Mouse (Mus musculus): ENCODE measurements around the gene Slc25a21. TPM values are rescaled to one million over a fixed set of nuclear protein-coding genes. Genes with fewer than 3 reads are reported as not detected.
A peak's percentile ranks its signal among the peaks of the same experiment; 100 is the strongest.
"Not testable (repeated sequence)": the region's sequence is repeated elsewhere in the genome, so short reads cannot be mapped to it uniquely, and the experiment has no call there.

Slc25a21 gene
- polyA plus RNA-seq (2015; fragmentation: Nextera tagmentation; extraction: Ambion mirVana): 0.14 and 0.27 TPM in 2 replicates

DNA sequence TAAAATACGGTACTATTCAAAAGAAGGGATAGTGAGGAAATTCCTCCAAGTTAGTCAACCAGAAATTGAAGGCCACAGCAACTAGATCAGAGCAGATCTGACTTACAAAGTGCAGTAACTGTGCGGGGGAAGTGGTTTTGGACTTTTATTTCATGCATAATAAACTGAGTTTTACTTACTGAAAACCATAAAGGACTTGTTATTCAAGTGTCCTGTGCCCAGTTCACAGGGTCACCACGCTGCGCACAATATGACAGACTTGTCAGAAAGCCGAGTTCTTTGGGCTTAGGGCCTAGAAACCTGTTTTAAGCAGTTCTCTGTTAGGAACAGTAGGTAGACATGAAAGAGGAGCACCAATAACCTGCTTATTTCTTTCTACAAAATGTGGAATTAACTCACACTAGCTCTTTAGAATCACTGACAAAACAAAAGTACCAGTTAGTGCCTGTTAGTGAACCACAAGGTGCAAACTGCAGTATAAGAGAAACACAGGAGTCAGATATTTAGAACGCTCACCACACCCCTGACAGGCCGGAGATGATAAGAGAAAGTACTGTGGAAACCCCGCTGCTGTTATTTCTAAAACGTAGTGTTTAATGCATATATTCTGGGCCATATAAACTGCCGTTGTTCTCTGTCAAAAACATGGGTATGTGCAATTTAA, at the start of gene Slc25a21:
TSS of gene Slc25a21 (minus strand) at position 110 of the 664 bp plus-strand sequence.
- Histone ChIP-seq H3K27ac (no peak within 1 kb of the TSS), H3K27me3 (peaks cover 29% of the 10 kb centered on the region), H3K4me2 (replicated peaks) (peak within 1 kb of the TSS; percentile 84), H3K9me3 (no peaks in the 10 kb centered on the region), H3K4me3 (replicated peaks) (peak within 1 kb of the TSS; percentile 50), H3K36me3 (no peaks in the 10 kb centered on the region), H3K4me1 (replicated peaks) (peaks cover 12% of the 10 kb centered on the region), H3K9ac (replicated peaks) (peak within 1 kb of the TSS; percentile 59)
- ATAC-seq: no peak
- WGBS: 45% methylated on average over 10 of the region's 10 CpGs

DNA sequence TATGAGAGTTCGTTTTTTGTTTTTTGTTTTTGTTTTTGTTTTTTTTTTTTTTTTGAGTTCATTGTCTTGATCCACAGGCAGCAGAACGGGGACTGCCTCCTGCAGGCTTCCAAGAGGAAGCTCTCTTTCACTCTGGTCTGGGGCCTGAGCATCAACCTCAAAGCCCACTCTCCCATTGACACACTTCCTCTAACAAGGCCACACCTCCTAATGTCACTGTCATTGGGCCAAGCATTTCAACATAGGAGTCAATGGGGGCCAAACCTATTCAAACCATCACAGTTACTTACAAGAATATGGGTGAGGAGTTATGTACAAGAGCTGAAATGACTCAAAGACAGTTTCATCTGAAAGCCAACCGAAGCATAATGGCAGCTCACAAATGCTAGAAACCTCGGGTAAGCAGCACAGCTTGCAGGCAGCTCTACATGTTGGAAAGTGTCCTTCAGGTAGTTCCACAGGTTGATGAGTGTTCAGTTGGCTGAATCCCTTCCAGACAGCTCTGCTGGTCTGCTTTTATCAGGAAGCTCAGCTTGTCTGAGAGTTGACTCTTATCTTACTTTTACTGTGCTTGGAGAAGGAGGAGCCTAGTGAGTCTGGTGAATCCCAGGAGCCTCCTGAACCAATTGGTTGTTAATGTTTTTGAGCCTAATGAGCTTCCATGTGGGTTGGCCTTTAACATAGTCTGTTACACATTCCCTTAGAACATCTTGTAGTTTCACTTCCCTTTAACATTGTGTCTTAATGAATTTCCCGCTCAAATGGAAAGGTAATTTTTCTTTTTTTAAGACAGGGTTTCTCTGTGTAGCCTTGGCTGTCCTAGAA, 46.6 kb upstream of the Slc25a21 start:
- Histone ChIP-seq H3K27ac (no peak overlapping the region), H3K9me3 (no peaks in the 10 kb centered on the region), H3K36me3 (peaks cover 21% of the 10 kb centered on the region), H3K4me3 (replicated peaks) (no peak overlapping the region), H3K9ac (replicated peaks) (no peak overlapping the region), H3K4me1 (replicated peaks) (no peaks in the 10 kb centered on the region), H3K27me3 (no peaks in the 10 kb centered on the region), H3K4me2 (replicated peaks) (no peak overlapping the region)
- ATAC-seq: no peak
- 89% methylated on average over 5 of the region's 5 CpGs for WGBS

DNA sequence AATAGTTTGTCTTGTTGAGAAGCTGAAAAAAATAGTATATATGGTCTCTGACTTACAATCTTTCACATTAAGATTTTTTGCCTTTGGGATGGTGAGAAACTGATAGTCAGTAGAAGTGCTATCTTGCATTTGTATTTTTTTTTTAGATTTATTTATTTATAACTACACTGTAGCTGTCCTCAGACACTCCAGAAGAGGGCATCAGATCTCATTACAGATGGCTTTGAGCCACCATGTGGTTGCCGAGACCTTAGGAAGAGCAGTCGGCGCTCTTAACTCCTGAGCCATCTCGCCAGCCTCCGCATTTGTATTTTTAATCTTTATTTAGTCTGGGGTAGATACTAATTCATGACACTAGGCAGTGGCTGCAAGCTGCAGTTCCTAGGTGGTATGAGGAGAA, 36.1 kb upstream of the Slc25a21 start:
- no peak overlapping the region for H3K4me3 ChIP-seq (replicated peaks)
- H3K4me2 ChIP-seq (replicated peaks): no peak overlapping the region
- no peaks in the 10 kb centered on the region for H3K9me3 ChIP-seq
- ATAC-seq: no peak
- no peak overlapping the region for H3K27ac ChIP-seq
- H3K4me1 ChIP-seq (replicated peaks): peaks cover 9% of the 10 kb centered on the region; the same call in 1 of the 2 replicates
- peaks cover 3% of the 10 kb centered on the region for H3K36me3 ChIP-seq
- H3K27me3 ChIP-seq: no peaks in the 10 kb centered on the region
- no peak overlapping the region for H3K9ac ChIP-seq (replicated peaks)
- WGBS: 87% methylated on average over 5 of the region's 5 CpGs

GRCm38 (mm10) chr12:57231085-57231875, 34.0 kb upstream of the Slc25a21 start:
- Histone ChIP-seq H3K4me1 (replicated peaks) (peaks cover 9% of the 10 kb centered on the region; the same call in 1 of the 2 replicates), H3K27ac (no peak overlapping the region), H3K9me3 (no peaks in the 10 kb centered on the region), H3K9ac (replicated peaks) (peak overlapping the region; percentile 83; the same call in 1 of the 2 replicates), H3K36me3 (no peaks in the 10 kb centered on the region), H3K4me3 (replicated peaks) (peak overlapping the region; percentile 82), H3K4me2 (replicated peaks) (peak overlapping the region; percentile 71), H3K27me3 (no peaks in the 10 kb centered on the region)
- 80% methylated on average over 14 of the region's 14 CpGs for WGBS
- ATAC-seq: no peak

DNA sequence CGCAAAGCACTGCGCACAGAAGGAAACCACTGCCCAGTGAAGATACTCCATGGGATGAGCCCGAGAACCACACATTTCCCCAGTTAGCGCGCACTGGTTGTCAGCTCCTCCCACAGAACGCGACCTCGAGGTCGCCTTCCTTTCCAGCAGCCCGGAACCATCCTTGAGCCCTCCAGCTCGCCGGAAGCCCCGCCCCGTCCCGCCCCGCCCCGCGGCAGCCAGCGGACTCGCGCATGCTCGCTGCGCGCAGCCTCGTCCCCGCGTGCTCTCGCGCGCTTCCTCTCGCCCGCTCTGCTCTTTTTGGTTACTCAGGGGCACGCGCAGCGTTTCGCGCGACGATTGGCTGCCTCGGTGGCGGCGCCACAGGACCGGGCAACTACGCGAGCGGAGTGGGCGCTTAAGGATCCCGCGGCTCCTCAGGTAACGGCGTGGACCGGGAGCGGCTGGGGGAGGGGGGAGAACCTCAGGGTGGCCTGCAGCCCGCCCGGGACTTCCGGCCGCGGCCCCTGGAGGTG, 33.0 kb upstream of the Slc25a21 start, which contains the start of the genes Prps1l3 and Mipol1:
TSS of gene Prps1l3 (plus strand) at position 221 of the 515 bp plus-strand sequence.
TSS of gene Mipol1 (plus strand) at position 236 of the 515 bp plus-strand sequence.
- peak; percentile 97 for ATAC-seq
- Histone ChIP-seq H3K9me3 (no peaks in the 10 kb centered on the region), H3K4me1 (replicated peaks) (peaks cover 9% of the 10 kb centered on the region; the same call in 1 of the 2 replicates), H3K9ac (replicated peaks) (peak within 1 kb of the TSS; percentile 83), H3K4me2 (replicated peaks) (peak within 1 kb of the TSS; percentile 71), H3K27me3 (no peaks in the 10 kb centered on the region), H3K36me3 (no peaks in the 10 kb centered on the region), H3K27ac (peak within 1 kb of the TSS; percentile 86), H3K4me3 (replicated peaks) (peak within 1 kb of the TSS; percentile 82)
- WGBS: 1% methylated on average over 58 of the region's 58 CpGs

DNA sequence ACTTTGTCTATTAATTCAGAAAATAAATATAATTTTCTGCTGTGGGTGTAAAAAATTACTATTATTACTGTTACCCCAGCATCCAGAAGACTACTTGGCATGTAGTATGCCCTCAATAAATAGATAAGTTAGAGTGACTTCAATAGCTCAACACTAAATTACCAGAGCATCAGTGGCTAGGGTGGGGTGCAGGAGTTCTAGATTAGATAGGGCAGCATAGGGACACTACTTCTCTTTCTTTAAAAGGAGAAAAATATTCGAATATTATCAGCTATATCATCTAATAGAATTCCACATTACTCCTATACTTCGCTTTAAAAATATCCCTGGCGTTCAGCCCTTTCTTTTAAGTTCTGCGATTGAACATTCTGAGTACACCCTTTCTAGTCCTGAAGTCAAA, 32.4 kb upstream of the Slc25a21 start:
- peak overlapping the region; percentile 82 for H3K4me3 ChIP-seq (replicated peaks)
- H3K27me3 ChIP-seq: no peaks in the 10 kb centered on the region
- H3K9me3 ChIP-seq: no peaks in the 10 kb centered on the region
- peak overlapping the region; percentile 86 for H3K27ac ChIP-seq
- H3K9ac ChIP-seq (replicated peaks): peak overlapping the region; percentile 83
- ATAC-seq: peak; percentile 8
- peak overlapping the region; percentile 71 for H3K4me2 ChIP-seq (replicated peaks)
- 46% methylated on average over 4 of the region's 4 CpGs for WGBS
- H3K36me3 ChIP-seq: no peaks in the 10 kb centered on the region
- H3K4me1 ChIP-seq (replicated peaks): peaks cover 9% of the 10 kb centered on the region; the same call in 1 of the 2 replicates

DNA sequence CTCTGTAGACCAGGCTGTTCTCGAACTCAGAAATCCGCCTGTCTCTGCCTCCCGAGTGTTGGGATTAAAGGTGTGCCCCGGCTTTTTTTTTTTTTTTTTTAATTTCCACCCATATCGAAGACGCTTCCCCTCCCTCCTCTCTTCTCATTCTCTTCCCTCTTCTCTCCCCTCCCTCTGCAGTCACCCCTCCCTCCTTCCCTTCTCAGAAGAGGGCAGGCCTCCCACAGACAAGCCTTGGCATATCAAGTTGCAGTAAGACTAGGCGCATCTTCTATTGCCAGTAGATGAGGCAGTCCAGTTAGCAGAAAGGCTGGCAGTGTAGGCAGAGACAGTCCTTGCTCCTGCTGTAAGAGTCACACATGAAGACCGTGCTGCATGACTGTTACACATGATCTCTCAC, 30.5 kb upstream of the Slc25a21 start:
- Histone ChIP-seq H3K27me3 (no peaks in the 10 kb centered on the region), H3K9me3 (no peaks in the 10 kb centered on the region), H3K27ac (no peak overlapping the region), H3K4me1 (replicated peaks) (peaks cover 9% of the 10 kb centered on the region; the same call in 1 of the 2 replicates), H3K4me3 (replicated peaks) (no peak overlapping the region), H3K36me3 (no peaks in the 10 kb centered on the region), H3K9ac (replicated peaks) (no peak overlapping the region), H3K4me2 (replicated peaks) (no peak overlapping the region)
- WGBS: 80% methylated on average over 4 of the region's 8 CpGs
- ATAC-seq: no peak

GRCm38 (mm10) chr12:57226411-57226810, 29.1 kb upstream of the Slc25a21 start:
- Histone ChIP-seq H3K4me2 (replicated peaks) (no peak overlapping the region), H3K4me1 (replicated peaks) (peaks cover 6% of the 10 kb centered on the region; the same call in 1 of the 2 replicates), H3K27me3 (no peaks in the 10 kb centered on the region), H3K9ac (replicated peaks) (no peak overlapping the region), H3K27ac (no peak overlapping the region), H3K9me3 (no peaks in the 10 kb centered on the region), H3K4me3 (replicated peaks) (no peak overlapping the region), H3K36me3 (no peaks in the 10 kb centered on the region)
- ATAC-seq: no peak
- WGBS: 92% methylated on average over 9 of the region's 9 CpGs

DNA sequence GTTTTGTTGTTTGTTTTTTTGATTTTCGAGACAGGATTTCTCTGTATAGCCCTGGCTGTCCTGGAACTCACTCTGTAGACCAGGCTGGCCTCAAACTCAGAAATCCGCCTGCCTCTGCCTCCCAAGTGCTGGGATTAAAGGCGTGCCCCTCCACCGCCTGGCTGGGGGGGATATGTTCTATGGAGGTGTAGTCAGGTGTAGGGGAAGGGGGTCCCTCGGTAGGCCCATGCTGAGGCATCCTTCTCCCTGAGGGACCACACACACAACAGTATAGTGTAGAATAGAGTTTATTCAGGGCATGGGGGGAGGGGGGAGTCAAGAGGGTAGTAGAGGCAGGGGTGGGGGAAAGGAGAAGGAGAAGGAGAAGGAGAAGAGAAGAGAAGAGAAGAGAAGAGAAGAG, 15.2 kb upstream of the Slc25a21 start:
- H3K36me3 ChIP-seq; H3K9me3 ChIP-seq; H3K27me3 ChIP-seq; H3K27ac ChIP-seq; H3K9ac ChIP-seq (replicated peaks); ATAC-seq; H3K4me3 ChIP-seq (replicated peaks); H3K4me1 ChIP-seq (replicated peaks): not testable (repeated sequence)
- WGBS: 92% methylated on average over 5 of the region's 5 CpGs
- H3K4me2 ChIP-seq (replicated peaks): 0 out of 2 replicates have a peak overlapping the region, but pooled peaks have one; percentile 77

DNA sequence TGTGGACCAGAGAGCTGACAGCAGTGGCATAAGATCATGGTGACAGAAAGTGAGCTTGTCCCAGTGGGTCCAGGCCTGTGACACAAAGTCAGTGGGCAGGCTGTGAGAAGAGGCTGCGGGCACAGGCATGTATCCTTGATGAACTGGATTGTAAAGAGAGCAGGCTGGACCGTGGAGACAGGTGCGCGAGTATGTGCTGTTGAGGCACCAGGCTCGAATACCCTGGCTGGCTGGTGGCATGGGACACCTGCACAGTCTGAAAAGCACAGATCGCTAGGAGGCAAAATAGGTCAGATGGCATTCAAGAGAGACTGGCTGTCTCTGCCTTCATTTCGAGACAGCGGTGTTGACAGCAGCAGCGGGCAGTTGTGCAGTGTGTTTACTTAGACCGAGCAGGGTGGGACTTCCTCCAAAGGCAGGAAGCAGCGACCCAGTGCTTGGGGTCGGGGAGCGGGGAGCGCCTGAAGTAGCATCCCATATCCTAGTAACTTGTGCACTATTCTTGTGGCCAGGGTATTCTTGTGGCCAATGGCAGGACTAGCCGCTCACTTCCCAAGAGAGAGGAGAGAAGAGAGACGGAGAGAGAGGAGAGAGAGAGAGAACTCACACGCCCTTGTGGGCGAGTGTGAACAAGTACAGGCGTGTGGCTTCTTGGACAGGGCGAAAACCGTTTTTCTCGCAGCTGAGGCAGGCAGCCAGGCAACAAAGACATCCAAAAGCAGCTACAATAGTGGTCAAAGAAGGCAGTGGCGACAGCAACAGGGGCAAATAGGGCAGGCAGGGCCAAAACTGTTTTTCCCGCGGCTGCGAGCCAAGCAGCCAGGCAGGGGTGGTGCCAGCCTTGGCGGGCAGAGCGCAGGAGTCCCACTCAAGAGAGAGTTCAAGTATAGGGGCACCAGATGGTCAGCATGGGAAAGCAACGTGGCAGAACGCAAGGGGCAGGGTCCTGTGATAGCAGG, 14.4 kb upstream of the Slc25a21 start:
- peak overlapping the region; percentile 53 for H3K27ac ChIP-seq
- peak overlapping the region; percentile 77 for H3K4me2 ChIP-seq (replicated peaks)
- no peaks in the 10 kb centered on the region for H3K36me3 ChIP-seq
- peak overlapping the region; percentile 51 for H3K4me3 ChIP-seq (replicated peaks)
- H3K27me3 ChIP-seq: no peaks in the 10 kb centered on the region
- ATAC-seq: peak; percentile 86
- H3K9me3 ChIP-seq: no peaks in the 10 kb centered on the region
- 0 out of 2 replicates have a peak, but pooled peaks cover 4% of the 10 kb centered on the region for H3K4me1 ChIP-seq (replicated peaks)
- peak overlapping the region; percentile 67 for H3K9ac ChIP-seq (replicated peaks)
- WGBS: 8% methylated on average over 30 of the region's 30 CpGs
